Mouse (Mus musculus) MEL (cell line): ENCODE results near the gene Klrb1c. TPM values are rescaled to one million over a fixed set of nuclear protein-coding genes. Genes with fewer than 3 reads are reported as not detected.

Experiments used
- DNase-seq: peaks from one replicate; pipeline ENCODE4 v3.0.0; 2011; ENCODE audit warnings: low read depth, low spot score
- H3K27ac ChIP-seq: 2 replicates; pipeline ENCODE4 v1.5.1; 2012; ENCODE audit warnings: low read depth, mild to moderate bottlenecking, control low read depth, low read length, moderate library complexity; ENCODE audit not compliant: control insufficient read depth
- H3K27me3 ChIP-seq, 2 experiments: fragments of 150-350 bp in 1 of 2; sonication (generic) in 1 of 2; 2 replicates each; pipeline ENCODE4 v1.6.1; 2012; ENCODE audit warnings: low read length in 2 of 2, mild to moderate bottlenecking in 2 of 2, improper control_type of control experiment in 1 of 2, moderate library complexity in 1 of 2; ENCODE audit not compliant: insufficient read depth in 2 of 2, control insufficient read depth in 1 of 2
- H3K36me3 ChIP-seq, 2 experiments: 2 replicates each; pipeline ENCODE4 v1.6.1; 2012 to 2014; ENCODE audit warnings: low read length in 2 of 2, improper control_type of control experiment in 1 of 2, inconsistent platforms in 1 of 2, mild to moderate bottlenecking in 1 of 2; ENCODE audit not compliant: insufficient read depth in 2 of 2, control insufficient read depth in 1 of 2
- H3K4me1 ChIP-seq, 2 experiments: fragments of 150-350 bp in 1 of 2; sonication (generic) in 1 of 2; 2 replicates each; pipeline ENCODE4 v1.6.1; 2012; ENCODE audit warnings: low read length in 2 of 2, improper control_type of control experiment in 1 of 2, mild to moderate bottlenecking in 1 of 2; ENCODE audit not compliant: insufficient read depth in 2 of 2, control insufficient read depth in 1 of 2
- H3K4me3 ChIP-seq, 2 experiments: fragments of 150-350 bp in 1 of 2; sonication (generic) in 1 of 2; 2 replicates each; pipeline ENCODE4 v1.5.1; 2012; ENCODE audit warnings: low read depth in 2 of 2, low read length in 2 of 2, mild to moderate bottlenecking in 2 of 2, moderate library complexity in 2 of 2, control low read depth in 1 of 2, improper control_type of control experiment in 1 of 2; ENCODE audit not compliant: control insufficient read depth in 1 of 2, insufficient read depth in 1 of 2
- H3K79me2 ChIP-seq: 2 replicates; pipeline ENCODE4 v1.6.1; 2012; ENCODE audit warnings: mild to moderate bottlenecking, low read length, moderate library complexity; ENCODE audit not compliant: control insufficient read depth, poor library complexity, insufficient read depth
- H3K9ac ChIP-seq: 2 replicates; pipeline ENCODE4 v1.6.1; 2012; ENCODE audit warnings: low read depth, mild to moderate bottlenecking, control low read depth, low read length, moderate library complexity; ENCODE audit not compliant: control insufficient read depth, poor library complexity, severe bottlenecking
- H3K9me3 ChIP-seq: fragments of 150-350 bp; sonication (generic); replicated peaks from 2 replicates; pipeline ENCODE4 v1.6.1; 2012; ENCODE audit warnings: mild to moderate bottlenecking, low read length, improper control_type of control experiment, moderate library complexity; ENCODE audit not compliant: insufficient read depth
- BHLHE40 ChIP-seq: IDR thresholded peaks from 2 replicates; pipeline ENCODE4 v1.6.1; 2012; ENCODE audit warnings: low read depth, mild to moderate bottlenecking, inconsistent platforms, low read length, improper control_type of control experiment, borderline replicate concordance
- CHD1 ChIP-seq: IDR thresholded peaks from 2 replicates; pipeline ENCODE4 v1.6.1; 2012; ENCODE audit warnings: low read depth, mild to moderate bottlenecking, inconsistent platforms, low read length, improper control_type of control experiment
- CTCF ChIP-seq, 3 experiments: IDR thresholded peaks in 2 of 3; conservative IDR thresholded peaks in 1 of 3; 2 replicates each; pipeline ENCODE4 v1.5.1; 2011 to 2012; ENCODE audit warnings: low read length in 3 of 3, low read depth in 2 of 3, mild to moderate bottlenecking in 2 of 3, improper control_type of control experiment in 1 of 3, inconsistent platforms in 1 of 3, mixed read lengths in 1 of 3, moderate library complexity in 1 of 3; ENCODE audit not compliant: control insufficient read depth in 1 of 3, insufficient read depth in 1 of 3, poor library complexity in 1 of 3, severe bottlenecking in 1 of 3
- E2F4 ChIP-seq: IDR thresholded peaks from 2 replicates; pipeline ENCODE4 v1.6.1; 2011; ENCODE audit warnings: low read depth, low read length, improper control_type of control experiment, borderline replicate concordance
- EP300 ChIP-seq, 2 experiments: IDR thresholded peaks; 2 replicates each; pipeline ENCODE4 v1.6.1; 2011; ENCODE audit warnings: improper control_type of control experiment in 2 of 2, low read length in 2 of 2, low read depth in 1 of 2, mild to moderate bottlenecking in 1 of 2
- ETS1 ChIP-seq: IDR thresholded peaks from 2 replicates; pipeline ENCODE4 v1.6.1; 2012; ENCODE audit warnings: low read depth, mild to moderate bottlenecking, inconsistent platforms, low read length, improper control_type of control experiment, moderate library complexity
- GATA1 ChIP-seq: IDR thresholded peaks from 2 replicates; pipeline ENCODE4 v1.6.1; 2011; ENCODE audit warnings: low read depth, low read length, improper control_type of control experiment
- JUND ChIP-seq: IDR thresholded peaks from 2 replicates; pipeline ENCODE4 v1.6.1; 2011; ENCODE audit warnings: low read depth, mild to moderate bottlenecking, improper control_type of control experiment, low read length
- KAT2A ChIP-seq: conservative IDR thresholded peaks from 2 replicates; pipeline ENCODE4 v1.6.1; 2012; ENCODE audit warnings: low read depth, low read length, improper control_type of control experiment, inconsistent platforms
- MAZ ChIP-seq: IDR thresholded peaks from 2 replicates; pipeline ENCODE4 v1.6.1; 2012; ENCODE audit warnings: low read depth, mild to moderate bottlenecking, inconsistent platforms, low read length, improper control_type of control experiment
- MEF2A ChIP-seq: IDR thresholded peaks from 2 replicates; pipeline ENCODE4 v1.6.1; 2014; ENCODE audit warnings: low read depth, mild to moderate bottlenecking, inconsistent platforms, low read length, improper control_type of control experiment; ENCODE audit not compliant: poor library complexity, insufficient replicate concordance, severe bottlenecking; ENCODE audit errors: extremely low read depth
- MYC ChIP-seq: IDR thresholded peaks from 2 replicates; pipeline ENCODE4 v1.6.1; 2011; ENCODE audit warnings: low read depth, mild to moderate bottlenecking, low read length, improper control_type of control experiment, moderate library complexity
- NELFE ChIP-seq: IDR thresholded peaks from 2 replicates; pipeline ENCODE4 v1.6.1; 2011; ENCODE audit warnings: low read depth, low read length, improper control_type of control experiment
- POLR2A ChIP-seq, 2 experiments: IDR thresholded peaks; 2 replicates each; pipeline ENCODE4 v1.6.1; 2011 to 2012; ENCODE audit warnings: low read length in 2 of 2, mild to moderate bottlenecking in 2 of 2, control low read depth in 1 of 2, improper control_type of control experiment in 1 of 2, low read depth in 1 of 2, moderate library complexity in 1 of 2; ENCODE audit not compliant: control insufficient read depth in 1 of 2, insufficient read depth in 1 of 2, poor library complexity in 1 of 2
- POLR2AphosphoS2 ChIP-seq: IDR thresholded peaks from 2 replicates; pipeline ENCODE4 v1.6.1; 2011; ENCODE audit warnings: low read length, improper control_type of control experiment
- TAL1 ChIP-seq: IDR thresholded peaks from 2 replicates; pipeline ENCODE4 v1.6.1; 2012; ENCODE audit warnings: mild to moderate bottlenecking, inconsistent platforms, low read length, moderate library complexity, mixed read lengths
- TBP ChIP-seq: IDR thresholded peaks from 2 replicates; pipeline ENCODE4 v1.8.0; 2011; ENCODE audit warnings: low read depth, low read length, improper control_type of control experiment
- TCF12 ChIP-seq: IDR thresholded peaks from 2 replicates; pipeline ENCODE4 v1.6.1; 2014; ENCODE audit warnings: low read depth, mild to moderate bottlenecking, inconsistent platforms, low read length, improper control_type of control experiment, moderate library complexity
- USF2 ChIP-seq, 2 experiments: IDR thresholded peaks; 2 replicates each; pipeline ENCODE4 v1.6.1; 2011 to 2012; ENCODE audit warnings: improper control_type of control experiment in 2 of 2, low read length in 2 of 2, borderline replicate concordance in 1 of 2, inconsistent platforms in 1 of 2, low read depth in 1 of 2, mild to moderate bottlenecking in 1 of 2; ENCODE audit not compliant: insufficient read depth in 1 of 2
- ZKSCAN1 ChIP-seq: IDR thresholded peaks from 2 replicates; pipeline ENCODE4 v1.6.1; 2012; ENCODE audit warnings: low read depth, mild to moderate bottlenecking, inconsistent platforms, low read length, improper control_type of control experiment, moderate library complexity
- polyA plus RNA-seq, 2 experiments: library from polyadenylated mRNA; stranded (reverse) in 1 of 2; unstranded in 1 of 2; fragments of >175 nt in 1 of 2; fragments of >200 nt in 1 of 2; gene quantifications; 2 replicates each; pipeline versions ENCODE4 v1.2.1 to v1.2.4; 2012; ENCODE audit warnings: low replicate concordance in 2 of 2, low read depth in 1 of 2; ENCODE audit not compliant: insufficient read length in 2 of 2, insufficient read depth in 1 of 2, missing spikeins in 1 of 2
- total RNA-seq: library from RNA; depleted of rRNA; stranded (reverse); fragments of 300-350 nt; gene quantifications from 2 replicates; pipeline ENCODE4 v1.2.3, GENCODE M21; 2012

The Klrb1c gene
- total and polyA plus RNA-seq, 3 experiments: not detected

- H3K9ac ChIP-seq: no peak overlapping the region
- no peaks in the 10 kb centered on the region for H3K36me3 ChIP-seq
- H3K27ac ChIP-seq: no peak overlapping the region
- TF ChIP-seq MEF2A (no peak), MAZ (no peak), ETS1 (no peak), KAT2A (no peak), TCF12 (no peak), EP300 (IDR thresholded peaks at IDR 0.05; ENCODE audit: low read depth in 1 of 2, low read length in 2 of 2) (no peak), E2F4 (no peak), NELFE (no peak), CTCF (IDR thresholded peaks at IDR 0.05 in 2 of 3, conservative IDR thresholded peaks at IDR 0.05 in 1 of 3; ENCODE audit: control insufficient read depth in 1 of 3, insufficient read depth in 1 of 3, low read depth in 2 of 3, low read length in 3 of 3, poor library complexity in 1 of 3, severe bottlenecking in 1 of 3) (no peak), JUND (no peak), TAL1 (no peak), POLR2A (IDR thresholded peaks at IDR 0.05; ENCODE audit: control insufficient read depth in 1 of 2, insufficient read depth in 1 of 2, low read depth in 1 of 2, low read length in 2 of 2, poor library complexity in 1 of 2) (no peak), TBP (no peak), BHLHE40 (no peak), USF2 (IDR thresholded peaks at IDR 0.05; ENCODE audit: borderline replicate concordance in 1 of 2, insufficient read depth in 1 of 2, low read depth in 1 of 2, low read length in 2 of 2) (no peak)
- H3K4me1 ChIP-seq: no peaks in the 10 kb centered on the region
- H3K79me2 ChIP-seq: no peaks in the 10 kb centered on the region
- H3K27me3 ChIP-seq: no peaks in the 10 kb centered on the region
- DNase-seq: no peak
- H3K9me3 ChIP-seq: no peaks in the 10 kb centered on the region
- H3K4me3 ChIP-seq: no peak overlapping the region
Measured at GRCm38 (mm10) chr6:128734896-128735295, 54.1 kb downstream of the Klrb1c start.

GRCm38 (mm10) chr6:128733908-128734679 is 54.9 kb downstream of the Klrb1c start:
- Histone ChIP-seq H3K9me3 (no peaks in the 10 kb centered on the region), H3K36me3 (no peaks in the 10 kb centered on the region), H3K27ac (no peak overlapping the region), H3K4me3 (no peak overlapping the region), H3K4me1 (no peaks in the 10 kb centered on the region), H3K9ac (no peak overlapping the region), H3K27me3 (no peaks in the 10 kb centered on the region), H3K79me2 (no peaks in the 10 kb centered on the region)
- TF ChIP-seq CHD1 (no peak), POLR2AphosphoS2 (no peak), GATA1 (no peak), TBP (no peak), ZKSCAN1 (no peak), MYC (no peak), JUND (no peak)
- DNase-seq: no peak
